Mouse (Mus musculus): ENCODE results near the gene Madd. TPM values are rescaled to one million over a fixed set of nuclear protein-coding genes. Genes with fewer than 3 reads are reported as not detected.
A peak's percentile ranks its signal among the peaks of the same experiment; 100 is the strongest.

The Madd gene
- polyA plus RNA-seq, 1 experiment from 2014 or later = 21.4 TPM

GRCm38 (mm10) chr2:91202222-91202971 is 18.8 kb upstream of the Madd start, which contains the start of the genes Nr1h3 and Acp2:
Nr1h3 (minus strand) TSS chr2:91202834.
Acp2 (plus strand) TSS chr2:91202885.
- WGBS = 5% methylated on average over 28 of the region's 28 CpGs
- peak within 1 kb of the TSS; percentile 65 for H3K9ac ChIP-seq (ENCODE audit: low read length)
- H3K9me3 ChIP-seq (ENCODE audit: control insufficient read depth, low read length) = no peaks in the 10 kb centered on the region
- H3K4me1 ChIP-seq (ENCODE audit: control insufficient read depth, insufficient read depth, low read length) = peaks cover 4% of the 10 kb centered on the region; the same call in 1 of the 2 replicates
- peaks cover 5% of the 10 kb centered on the region; the same call in 1 of the 2 replicates for H3K36me3 ChIP-seq (ENCODE audit: control insufficient read depth, insufficient read depth, low read length)
- peak within 1 kb of the TSS; percentile 73 for H3K27ac ChIP-seq (ENCODE audit: low read depth, low read length)
- peak within 1 kb of the TSS; percentile 49 for H3K4me3 ChIP-seq (ENCODE audit: low read depth, low read length)
- H3K27me3 ChIP-seq (ENCODE audit: control insufficient read depth, insufficient read depth, low read length) = no peaks in the 10 kb centered on the region
- peak within 1 kb of the TSS; percentile 80 for H3K4me2 ChIP-seq (ENCODE audit: low read depth)
- peak; percentile 95 for DNase-seq (ENCODE audit: low spot score)
- ATAC-seq (ENCODE audit: insufficient read depth, low FRiP score, low TSS enrichment) = peak; percentile 97

- ATAC-seq (ENCODE audit: insufficient read depth, low FRiP score, low TSS enrichment) = no peak
- H3K9ac ChIP-seq (ENCODE audit: low read length) = no peak overlapping the region
- 89% methylated on average over 3 of the region's 3 CpGs for WGBS
- no peak overlapping the region for H3K4me3 ChIP-seq (ENCODE audit: low read depth, low read length)
- H3K9me3 ChIP-seq (ENCODE audit: control insufficient read depth, low read length) = no peaks in the 10 kb centered on the region
- DNase-seq (ENCODE audit: low spot score) = no peak
- H3K4me1 ChIP-seq (ENCODE audit: control insufficient read depth, insufficient read depth, low read length) = peaks cover 4% of the 10 kb centered on the region; the same call in 1 of the 2 replicates
- no peak overlapping the region for H3K4me2 ChIP-seq (ENCODE audit: low read depth)
- no peak overlapping the region for H3K27ac ChIP-seq (ENCODE audit: low read depth, low read length)
- H3K36me3 ChIP-seq (ENCODE audit: control insufficient read depth, insufficient read depth, low read length) = no peaks in the 10 kb centered on the region
- no peaks in the 10 kb centered on the region for H3K27me3 ChIP-seq (ENCODE audit: control insufficient read depth, insufficient read depth, low read length)
These were observed 15.3 kb upstream of the Madd start for GRCm38 (mm10) chr2:91198888-91199287.

GRCm38 (mm10) chr2:91196577-91197001 is 13.0 kb upstream of the Madd start:
- H3K27me3 ChIP-seq (ENCODE audit: control insufficient read depth, insufficient read depth, low read length) = no peaks in the 10 kb centered on the region
- no peak overlapping the region for H3K27ac ChIP-seq (ENCODE audit: low read depth, low read length)
- H3K4me2 ChIP-seq (ENCODE audit: low read depth) = no peak overlapping the region
- no peak overlapping the region for H3K9ac ChIP-seq (ENCODE audit: low read length)
- no peak overlapping the region for H3K4me3 ChIP-seq (ENCODE audit: low read depth, low read length)
- DNase-seq (ENCODE audit: low spot score) (no peak), ATAC-seq (ENCODE audit: insufficient read depth, low FRiP score, low TSS enrichment) (no peak)
- H3K36me3 ChIP-seq (ENCODE audit: control insufficient read depth, insufficient read depth, low read length) = no peaks in the 10 kb centered on the region
- no peaks in the 10 kb centered on the region for H3K9me3 ChIP-seq (ENCODE audit: control insufficient read depth, low read length)
- WGBS = 81% methylated on average over 3 of the region's 3 CpGs
- no peaks in the 10 kb centered on the region for H3K4me1 ChIP-seq (ENCODE audit: control insufficient read depth, insufficient read depth, low read length)

- ATAC-seq (ENCODE audit: insufficient read depth, low FRiP score, low TSS enrichment) (peak; percentile 86), DNase-seq (ENCODE audit: low spot score) (peak; percentile 77)
- 3% methylated on average over 27 of the region's 27 CpGs for WGBS
- no peaks in the 10 kb centered on the region for H3K4me1 ChIP-seq (ENCODE audit: control insufficient read depth, insufficient read depth, low read length)
- no peaks in the 10 kb centered on the region for H3K36me3 ChIP-seq (ENCODE audit: control insufficient read depth, insufficient read depth, low read length)
- peak overlapping the region; percentile 60 for H3K9ac ChIP-seq (ENCODE audit: low read length)
- no peaks in the 10 kb centered on the region for H3K27me3 ChIP-seq (ENCODE audit: control insufficient read depth, insufficient read depth, low read length)
- H3K27ac ChIP-seq (ENCODE audit: low read depth, low read length) = no peak overlapping the region
- peak overlapping the region; percentile 27 for H3K4me3 ChIP-seq (ENCODE audit: low read depth, low read length)
- H3K4me2 ChIP-seq (ENCODE audit: low read depth) = peak overlapping the region; percentile 69
- H3K9me3 ChIP-seq (ENCODE audit: control insufficient read depth, low read length) = no peaks in the 10 kb centered on the region
These were observed 11.1 kb upstream of the Madd start for GRCm38 (mm10) chr2:91194624-91195332.

- Histone ChIP-seq H3K36me3 (ENCODE audit: control insufficient read depth, insufficient read depth, low read length) (no peaks in the 10 kb centered on the region), H3K4me2 (ENCODE audit: low read depth) (no peak overlapping the region), H3K4me1 (ENCODE audit: control insufficient read depth, insufficient read depth, low read length) (no peaks in the 10 kb centered on the region), H3K9ac (ENCODE audit: low read length) (no peak overlapping the region), H3K27me3 (ENCODE audit: control insufficient read depth, insufficient read depth, low read length) (no peaks in the 10 kb centered on the region), H3K27ac (ENCODE audit: low read depth, low read length) (no peak overlapping the region), H3K4me3 (ENCODE audit: low read depth, low read length) (no peak overlapping the region), H3K9me3 (ENCODE audit: control insufficient read depth, low read length) (no peaks in the 10 kb centered on the region)
- 90% methylated on average over 16 of the region's 16 CpGs for WGBS
- DNase-seq (ENCODE audit: low spot score) = no peak
- ATAC-seq (ENCODE audit: insufficient read depth, low FRiP score, low TSS enrichment) = no peak
These were observed 6.9 kb upstream of the Madd start for GRCm38 (mm10) chr2:91190501-91190900.

GRCm38 (mm10) chr2:91187431-91187830 is 3.8 kb upstream of the Madd start:
- ATAC-seq (ENCODE audit: insufficient read depth, low FRiP score, low TSS enrichment) = no peak
- WGBS = 72% methylated on average over 4 of the region's 4 CpGs

GRCm38 (mm10) chr2:91186208-91186607 is 2.6 kb upstream of the Madd start:
- H3K27ac ChIP-seq (ENCODE audit: low read depth, low read length) = no peak overlapping the region
- H3K36me3 ChIP-seq (ENCODE audit: control insufficient read depth, insufficient read depth, low read length) = no peaks in the 10 kb centered on the region
- H3K4me2 ChIP-seq (ENCODE audit: low read depth) = no peak overlapping the region
- no peak for DNase-seq (ENCODE audit: low spot score)
- no peaks in the 10 kb centered on the region for H3K27me3 ChIP-seq (ENCODE audit: control insufficient read depth, insufficient read depth, low read length)
- peaks cover 8% of the 10 kb centered on the region for H3K4me1 ChIP-seq (ENCODE audit: control insufficient read depth, insufficient read depth, low read length)
- 76% methylated on average over 1 of the region's 1 CpGs for WGBS
- no peaks in the 10 kb centered on the region for H3K9me3 ChIP-seq (ENCODE audit: control insufficient read depth, low read length)
- no peak overlapping the region for H3K9ac ChIP-seq (ENCODE audit: low read length)
- H3K4me3 ChIP-seq (ENCODE audit: low read depth, low read length) = no peak overlapping the region
- no peak for ATAC-seq (ENCODE audit: insufficient read depth, low FRiP score, low TSS enrichment)

More at GRCm38 (mm10) chr2:91187431-91187830, 3.8 kb upstream of the Madd start:
- DNase-seq (ENCODE audit: low spot score) = no peak
- H3K9me3 ChIP-seq (ENCODE audit: control insufficient read depth, low read length) = no peaks in the 10 kb centered on the region
- H3K4me1 ChIP-seq (ENCODE audit: control insufficient read depth, insufficient read depth, low read length) = no peaks in the 10 kb centered on the region
- H3K27me3 ChIP-seq (ENCODE audit: control insufficient read depth, insufficient read depth, low read length) = no peaks in the 10 kb centered on the region
- H3K27ac ChIP-seq (ENCODE audit: low read depth, low read length) = no peak overlapping the region
- H3K36me3 ChIP-seq (ENCODE audit: control insufficient read depth, insufficient read depth, low read length) = no peaks in the 10 kb centered on the region
- H3K4me3 ChIP-seq (ENCODE audit: low read depth, low read length) = no peak overlapping the region
- no peak overlapping the region for H3K9ac ChIP-seq (ENCODE audit: low read length)
- no peak overlapping the region for H3K4me2 ChIP-seq (ENCODE audit: low read depth)

- peak; percentile 95 for ATAC-seq (ENCODE audit: insufficient read depth, low FRiP score, low TSS enrichment)
These were observed 506 bp downstream of the Madd start for GRCm38 (mm10) chr2:91183148-91183513.

More at GRCm38 (mm10) chr2:91183148-91183513, 506 bp downstream of the Madd start:
- WGBS = 0% methylated on average over 9 of the region's 9 CpGs
- H3K4me3 ChIP-seq (ENCODE audit: low read depth, low read length) = peak overlapping the region; percentile 91
- no peaks in the 10 kb centered on the region for H3K27me3 ChIP-seq (ENCODE audit: control insufficient read depth, insufficient read depth, low read length)
- peak overlapping the region; percentile 81 for H3K27ac ChIP-seq (ENCODE audit: low read depth, low read length)
- H3K9me3 ChIP-seq (ENCODE audit: control insufficient read depth, low read length) = no peaks in the 10 kb centered on the region
- H3K9ac ChIP-seq (ENCODE audit: low read length) = peak overlapping the region; percentile 76
- DNase-seq (ENCODE audit: low spot score) = peak; percentile 95
- H3K4me1 ChIP-seq (ENCODE audit: control insufficient read depth, insufficient read depth, low read length) = peaks cover 12% of the 10 kb centered on the region
- H3K4me2 ChIP-seq (ENCODE audit: low read depth) = peak overlapping the region; percentile 78
- H3K36me3 ChIP-seq (ENCODE audit: control insufficient read depth, insufficient read depth, low read length) = no peaks in the 10 kb centered on the region

Data from neural tube, embryonic 11.5 days (tissue).